Mouse (Mus musculus) embryonic fibroblast, embryonic 13.5 days (primary cell): ENCODE measurements at regions not wholly inside any gene's neighbourhood (a gene's known extent, or its start where the extent isn't known, plus 50 kb on each side); places are given as distances from the start of the nearest gene placed in this dataset.

Experiments used
- CTCF ChIP-seq: IDR thresholded peaks from 2 replicates; pipeline ENCODE4 v1.5.1; 2011; ENCODE audit warnings: mild to moderate bottlenecking, control low read depth, low read length, moderate library complexity, borderline replicate concordance; ENCODE audit not compliant: insufficient read depth
- POLR2A ChIP-seq: IDR thresholded peaks from 2 replicates; pipeline ENCODE4 v1.6.1; 2011; ENCODE audit warnings: low read depth, mild to moderate bottlenecking, control low read depth, low read length, moderate library complexity

GRCm38 (mm10) chr8:24284966-24285365 is 440.7 kb downstream of the Adam3 start:
- TF ChIP-seq CTCF (no peak), POLR2A (no peak)
